Mouse (Mus musculus): ENCODE results near the gene Aqp7.

The Aqp7 gene

GRCm38 (mm10) chr4:41015798-41016197 lies 32.1 kb downstream of the Aqp7 start:
- DNase-seq (ENCODE audit: inconsistent age in 2 of 2, low spot score in 1 of 2) = no peak

- DNase-seq (ENCODE audit: inconsistent age in 2 of 2, low spot score in 1 of 2) = no peak
Observed at GRCm38 (mm10) chr4:41013351-41013750, 34.6 kb downstream of the Aqp7 start.

- no peak for DNase-seq (ENCODE audit: inconsistent age in 2 of 2, low spot score in 1 of 2)
Observed at GRCm38 (mm10) chr4:41000842-41001639, 46.9 kb downstream of the Aqp7 start.

GRCm38 (mm10) chr4:41000271-41000670 lies 47.7 kb downstream of the Aqp7 start:
- peak in 1 of 2 experiments; percentile 64 for DNase-seq (ENCODE audit: inconsistent age in 2 of 2, low spot score in 1 of 2)

- no peak for DNase-seq (ENCODE audit: inconsistent age in 2 of 2, low spot score in 1 of 2)
Observed at GRCm38 (mm10) chr4:40997916-40998315, 50.0 kb downstream of the Aqp7 start.

- no peak for DNase-seq (ENCODE audit: inconsistent age in 2 of 2, low spot score in 1 of 2)
Observed at GRCm38 (mm10) chr4:40996302-40996701, 51.6 kb downstream of the Aqp7 start.

- DNase-seq (ENCODE audit: inconsistent age in 2 of 2, low spot score in 1 of 2) = no peak
Observed at GRCm38 (mm10) chr4:40989633-40990032, 58.3 kb downstream of the Aqp7 start.

- DNase-seq (ENCODE audit: inconsistent age in 2 of 2, low spot score in 1 of 2) = peak in 1 of 2 experiments; percentile 58
Observed at GRCm38 (mm10) chr4:40983686-40984085, 64.3 kb downstream of the Aqp7 start.
